Mouse (Mus musculus) kidney, embryonic 14.5 days (tissue): ENCODE data around the gene BC003965. TPM values are rescaled to one million over a fixed set of nuclear protein-coding genes. Genes with fewer than 3 reads are reported as not detected.

Experiments used
- ATAC-seq: fragments of 200-750 bp; cut with Nextera tagmentation; 2 replicates; pipeline ENCODE4 v1.8.0; 2017; ENCODE audit warnings: moderate number of reproducible peaks, mild to moderate bottlenecking, moderate TSS enrichment, moderate library complexity; ENCODE audit not compliant: low FRiP score, low TSS enrichment
- H3K27ac ChIP-seq: fragments of 300-500 bp; sonication (generic); 2 replicates; pipeline ENCODE4 v1.5.1; 2014; ENCODE audit warnings: low read depth, mild to moderate bottlenecking, low read length, moderate library complexity, mixed read lengths
- H3K27me3 ChIP-seq: fragments of 300-500 bp; sonication (generic); 2 replicates; pipeline ENCODE4 v1.6.1; 2014; ENCODE audit warnings: mild to moderate bottlenecking, low read length; ENCODE audit not compliant: control insufficient read depth, insufficient read depth
- H3K36me3 ChIP-seq: fragments of 300-500 bp; sonication (generic); 2 replicates; pipeline ENCODE4 v1.6.1; 2014; ENCODE audit warnings: low read length, mixed read lengths; ENCODE audit not compliant: control insufficient read depth, insufficient read depth
- H3K4me1 ChIP-seq: fragments of 300-500 bp; sonication (generic); 2 replicates; pipeline ENCODE4 v1.6.1; 2014; ENCODE audit warnings: low read length, mixed read lengths; ENCODE audit not compliant: control insufficient read depth, insufficient read depth
- H3K4me2 ChIP-seq: fragments of 300-500 bp; sonication (generic); replicated peaks from 2 replicates; pipeline ENCODE4 v1.6.1; 2014; ENCODE audit warnings: low read depth, mild to moderate bottlenecking, low read length
- H3K4me3 ChIP-seq: fragments of 300-500 bp; sonication (generic); 2 replicates; pipeline ENCODE4 v1.5.1; 2014; ENCODE audit warnings: mild to moderate bottlenecking, low read length
- H3K9ac ChIP-seq: fragments of 300-500 bp; sonication (generic); 2 replicates; pipeline ENCODE4 v1.6.1; 2014; ENCODE audit warnings: low read depth, mild to moderate bottlenecking, low read length, moderate library complexity
- H3K9me3 ChIP-seq: fragments of 300-500 bp; sonication (generic); 2 replicates; pipeline ENCODE4 v1.6.1; 2016; ENCODE audit warnings: low read length; ENCODE audit not compliant: control insufficient read depth
- WGBS: fragments of 180-500 bp; shearing (Covaris S2); extraction: QIAGEN DNeasy Blood & Tissue Kit; methylation state at CpG from one replicate; pipeline ENCODE4 v1.1.7; 2014; 5-methylcytosine and 5-hydroxymethylcytosine counted together
- polyA plus RNA-seq: library from polyadenylated mRNA; unstranded; fragments of >200 nt; fragmentation: Nextera tagmentation; extraction: Ambion mirVana; gene quantifications from 2 replicates; pipeline ENCODE4 v1.2.1, GENCODE M21; 2014

The BC003965 gene
- polyA plus RNA-seq, 1 experiment from 2014 or later = 32.8 TPM

DNA sequence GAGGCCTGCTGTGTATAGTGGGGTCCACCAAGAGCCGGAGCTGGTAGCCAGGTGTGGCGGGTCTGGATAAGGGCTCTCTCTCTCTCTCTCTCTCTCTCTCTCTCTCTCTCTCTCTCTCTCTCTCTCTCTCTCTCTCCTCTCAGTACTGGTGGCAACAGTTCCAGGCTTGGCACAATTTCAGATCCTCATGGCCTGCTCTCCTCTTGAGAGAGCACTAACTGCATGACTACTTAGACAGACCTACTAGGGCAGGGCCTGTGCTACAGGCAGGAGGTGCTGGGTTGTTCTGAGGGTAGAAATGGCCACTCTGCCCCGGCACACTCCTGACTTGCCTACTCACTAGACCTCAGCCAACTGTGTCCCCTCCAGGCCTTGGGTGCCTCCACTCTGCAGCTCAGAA is 11.8 kb upstream of the BC003965 start:
- Histone ChIP-seq H3K4me1 (no peaks in the 10 kb centered on the region), H3K9ac (no peak overlapping the region), H3K4me2 (no peak overlapping the region), H3K9me3 (no peaks in the 10 kb centered on the region), H3K27ac (no peak overlapping the region), H3K4me3 (no peak overlapping the region), H3K27me3 (no peaks in the 10 kb centered on the region), H3K36me3 (no peaks in the 10 kb centered on the region)
- no peak for ATAC-seq
- WGBS = 86% methylated on average over 2 of the region's 3 CpGs

DNA sequence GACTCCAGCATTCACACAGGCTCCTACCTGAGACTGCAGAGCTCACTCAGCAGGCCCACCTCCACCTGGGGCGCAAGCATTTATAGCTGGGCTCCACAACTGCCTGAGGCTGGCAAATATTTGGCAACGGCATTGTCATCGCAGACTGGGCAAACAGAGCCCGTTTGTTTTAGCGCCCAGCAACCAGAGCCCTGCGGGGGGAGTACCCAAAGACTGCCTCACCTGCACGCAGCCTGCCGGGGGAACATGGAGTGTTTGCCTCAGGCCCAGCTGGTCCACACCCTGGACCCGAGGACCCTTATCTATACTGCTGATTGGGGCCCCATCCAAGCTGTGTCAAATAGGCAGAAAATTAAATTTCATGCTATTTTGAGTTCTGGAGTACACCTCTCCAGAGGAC is 8.9 kb upstream of the BC003965 start, which contains the start of gene Gm38655:
Gm38655 (minus strand) TSS at position 61 of the 400 bp plus-strand sequence.
- Histone ChIP-seq H3K27ac (no peak within 1 kb of the TSS), H3K36me3 (no peaks in the 10 kb centered on the region), H3K9me3 (no peaks in the 10 kb centered on the region), H3K4me2 (no peak within 1 kb of the TSS), H3K4me3 (no peak within 1 kb of the TSS), H3K9ac (0 out of 2 replicates have a peak within 1 kb of the TSS, but pooled peaks have one; percentile 7), H3K4me1 (no peaks in the 10 kb centered on the region), H3K27me3 (no peaks in the 10 kb centered on the region)
- WGBS = 78% methylated on average over 9 of the region's 9 CpGs
- ATAC-seq = no peak

DNA sequence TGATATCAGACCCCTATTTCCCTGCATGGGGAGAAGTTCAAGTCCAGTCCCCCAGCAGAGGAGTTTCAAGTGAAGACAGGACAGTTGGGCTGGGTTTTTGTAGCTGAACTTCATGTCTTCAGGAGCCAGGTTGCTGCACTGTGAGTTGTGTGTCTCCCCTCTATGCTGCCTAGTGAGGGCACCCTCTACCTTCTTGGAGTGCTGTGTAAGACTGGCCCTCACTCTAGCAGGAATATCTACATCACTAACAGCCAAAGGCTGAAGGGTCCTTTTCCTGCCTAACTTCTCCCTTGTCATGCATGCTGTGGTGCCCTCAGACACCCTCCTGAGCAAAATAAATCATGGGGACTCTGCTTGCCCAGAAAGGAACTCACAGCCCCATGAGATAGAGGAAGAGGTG is 1.1 kb upstream of the BC003965 start:
- Histone ChIP-seq H3K4me1 (peaks cover 18% of the 10 kb centered on the region), H3K27ac (no peak overlapping the region), H3K9ac (no peak overlapping the region; the same call in 1 of the 2 replicates), H3K9me3 (no peaks in the 10 kb centered on the region), H3K27me3 (no peaks in the 10 kb centered on the region), H3K4me2 (peak overlapping the region; percentile 93; the same call in 1 of the 2 replicates), H3K36me3 (peaks cover 6% of the 10 kb centered on the region; the same call in 1 of the 2 replicates), H3K4me3 (peak overlapping the region; percentile 99; the same call in 1 of the 2 replicates)
- no peak for ATAC-seq

DNA sequence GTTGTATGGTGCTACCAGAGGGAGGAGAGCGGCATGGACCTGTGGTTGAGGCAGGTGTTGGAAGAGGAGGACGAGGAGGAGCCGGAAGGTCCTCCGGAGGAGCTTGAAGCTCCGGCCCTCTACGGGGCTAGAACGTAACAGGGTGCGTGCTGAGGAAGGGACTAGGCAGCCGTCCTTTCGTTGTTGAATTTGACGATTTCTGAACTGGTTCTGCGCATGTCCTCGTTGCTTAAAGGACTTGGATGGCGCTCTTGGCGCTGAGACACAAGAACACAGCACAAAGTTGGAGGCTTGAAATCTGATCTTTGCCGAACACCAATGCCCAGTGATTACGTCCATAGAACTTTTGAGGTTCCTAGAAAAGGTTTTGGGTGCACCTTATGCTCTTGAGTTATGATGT is 607 bp downstream of the BC003965 start:
- peak overlapping the region; percentile 95; the same call in 1 of the 2 replicates for H3K27ac ChIP-seq

DNA sequence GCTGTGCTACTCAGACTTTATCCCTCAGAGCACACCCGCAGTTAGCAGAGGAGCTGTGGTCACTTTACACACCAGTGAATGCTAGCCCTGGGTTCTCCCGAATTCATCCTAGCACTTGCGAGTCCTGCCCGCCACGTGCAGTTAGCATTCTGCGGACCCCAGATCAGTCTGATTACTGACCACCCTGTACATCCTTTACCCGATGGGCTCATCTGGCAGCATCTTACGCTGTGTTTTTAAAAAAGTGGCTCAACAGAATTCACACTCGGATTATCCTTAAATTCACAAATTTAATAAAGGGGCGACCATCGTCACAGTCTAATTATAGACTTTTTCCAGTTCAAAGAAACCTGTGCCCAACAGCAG is 3.4 kb downstream of the BC003965 start:
- Histone ChIP-seq H3K4me3 (peak overlapping the region; percentile 64), H3K36me3 (peaks cover 11% of the 10 kb centered on the region), H3K27ac (peak overlapping the region; percentile 45), H3K9me3 (no peaks in the 10 kb centered on the region), H3K27me3 (no peaks in the 10 kb centered on the region), H3K4me2 (peak overlapping the region; percentile 65), H3K9ac (peak overlapping the region; percentile 81), H3K4me1 (peaks cover 28% of the 10 kb centered on the region)
- no peak for ATAC-seq
- WGBS = 6% methylated on average over 11 of the region's 11 CpGs

More for the DNA sequence above, 607 bp downstream of the BC003965 start:
- no peaks in the 10 kb centered on the region for H3K27me3 ChIP-seq
- peak overlapping the region; percentile 85 for H3K4me2 ChIP-seq
- ATAC-seq = no peak
- peaks cover 27% of the 10 kb centered on the region for H3K4me1 ChIP-seq
- peak overlapping the region; percentile 99 for H3K4me3 ChIP-seq
- 8% methylated on average over 17 of the region's 17 CpGs for WGBS
- peaks cover 6% of the 10 kb centered on the region; the same call in 1 of the 2 replicates for H3K36me3 ChIP-seq
- peak overlapping the region; percentile 94 for H3K9ac ChIP-seq
- no peaks in the 10 kb centered on the region for H3K9me3 ChIP-seq

DNA sequence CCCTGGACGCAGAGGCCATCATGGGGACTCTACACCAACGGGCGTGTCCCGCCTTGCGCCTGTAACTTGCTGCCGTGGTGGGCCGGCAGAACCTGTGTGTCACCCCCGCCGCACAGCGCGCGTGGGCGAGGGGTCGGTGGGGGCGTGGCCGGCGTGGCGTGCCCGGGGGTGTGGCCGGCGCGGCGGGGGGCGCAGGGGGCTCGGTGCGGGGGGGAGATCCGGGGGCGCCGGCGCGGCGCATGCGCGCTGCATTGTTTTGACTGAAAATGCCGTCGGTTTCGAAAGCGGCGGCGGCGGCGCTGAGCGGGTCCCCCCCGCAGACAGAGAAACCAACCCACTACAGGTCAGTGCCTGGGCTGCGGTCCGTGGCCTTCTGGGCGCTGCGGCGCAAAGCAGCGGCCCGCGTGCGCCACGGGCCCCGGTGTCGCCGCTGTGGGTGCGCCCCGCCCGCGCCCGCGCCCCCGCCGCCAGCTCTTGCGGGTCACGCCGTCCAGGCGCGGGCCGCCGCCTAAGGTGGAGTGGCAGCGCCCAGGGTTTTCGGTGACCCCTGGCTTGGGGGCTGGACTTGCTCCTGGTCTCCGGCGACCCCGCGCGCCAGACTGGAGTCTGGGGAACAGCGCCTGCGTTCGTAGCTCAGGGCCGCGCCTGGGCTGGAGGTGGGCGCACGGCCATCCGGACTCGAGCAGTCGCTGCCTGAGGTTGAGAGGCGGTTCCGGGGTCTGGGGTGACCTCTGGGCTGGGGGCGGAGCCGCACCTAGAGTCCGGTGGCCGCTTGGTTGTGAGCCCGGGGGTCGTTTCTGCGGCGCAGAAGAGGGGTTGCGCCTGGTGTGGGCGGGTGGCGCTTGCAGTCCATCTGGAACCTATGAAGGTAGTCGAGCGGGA is 4.0 kb downstream of the BC003965 start, which contains the start of gene Unkl:
Unkl (plus strand) TSS at position 248 of the 882 bp plus-strand sequence.
- Histone ChIP-seq H3K4me2 (peak within 1 kb of the TSS; percentile 65), H3K4me3 (peak within 1 kb of the TSS; percentile 64), H3K9ac (peak within 1 kb of the TSS; percentile 81), H3K36me3 (peaks cover 11% of the 10 kb centered on the region), H3K9me3 (no peaks in the 10 kb centered on the region), H3K27me3 (no peaks in the 10 kb centered on the region), H3K4me1 (peaks cover 26% of the 10 kb centered on the region), H3K27ac (peak within 1 kb of the TSS; percentile 45)
- ATAC-seq = peak; percentile 56
- WGBS = under 1% methylated on average over 88 of the region's 104 CpGs

DNA sequence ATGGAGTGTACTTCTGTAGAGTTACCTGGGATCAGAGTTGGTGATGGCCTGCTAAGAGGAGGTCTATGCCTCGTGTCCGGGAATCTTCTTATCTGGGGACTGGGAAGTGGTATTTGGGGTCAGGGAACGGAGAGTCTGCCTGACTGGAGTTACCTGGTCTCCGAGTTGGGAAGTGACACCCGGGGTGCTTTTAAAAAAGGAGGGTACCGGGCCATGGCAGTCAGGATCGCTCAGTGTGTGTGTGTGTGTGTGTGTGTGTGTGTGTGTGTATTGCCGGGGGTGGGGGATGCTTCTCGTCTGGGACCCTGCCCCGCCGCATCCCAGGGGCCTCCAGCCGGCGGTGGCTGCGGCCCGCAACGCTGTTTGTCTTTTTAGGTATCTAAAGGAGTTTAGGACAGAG is 4.7 kb downstream of the BC003965 start:
- H3K4me2 ChIP-seq = peak overlapping the region; percentile 65
- H3K27me3 ChIP-seq = no peaks in the 10 kb centered on the region
- ATAC-seq = no peak
- no peak overlapping the region for H3K27ac ChIP-seq
- H3K4me1 ChIP-seq = peaks cover 22% of the 10 kb centered on the region; the same call in 1 of the 2 replicates
- peak overlapping the region; percentile 81 for H3K9ac ChIP-seq
- 2% methylated on average over 16 of the region's 16 CpGs for WGBS
- peaks cover 11% of the 10 kb centered on the region for H3K36me3 ChIP-seq
- peak overlapping the region; percentile 64 for H3K4me3 ChIP-seq
- no peaks in the 10 kb centered on the region for H3K9me3 ChIP-seq

DNA sequence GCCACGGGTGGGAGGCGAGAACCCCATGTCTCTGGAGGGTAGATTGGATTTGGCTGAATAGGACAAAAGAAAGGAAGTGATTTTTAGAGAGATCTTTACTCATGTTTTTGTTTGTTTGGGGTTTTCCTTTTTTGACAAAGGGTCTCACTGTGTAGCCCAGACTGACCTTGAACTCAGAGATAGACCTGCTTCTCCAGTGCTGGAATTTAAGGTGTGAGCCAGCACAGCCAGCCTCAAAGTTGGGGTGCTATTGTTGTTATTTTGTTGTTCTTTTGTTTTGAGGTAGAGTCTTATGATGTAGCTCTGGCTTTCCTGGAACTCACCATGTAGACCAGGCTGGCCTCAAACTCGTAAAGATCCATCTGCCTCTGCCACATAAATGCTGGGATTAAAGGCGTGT is 18.0 kb downstream of the BC003965 start:
- Histone ChIP-seq H3K27ac (no peak overlapping the region), H3K4me1 (no peaks in the 10 kb centered on the region)

DNA sequence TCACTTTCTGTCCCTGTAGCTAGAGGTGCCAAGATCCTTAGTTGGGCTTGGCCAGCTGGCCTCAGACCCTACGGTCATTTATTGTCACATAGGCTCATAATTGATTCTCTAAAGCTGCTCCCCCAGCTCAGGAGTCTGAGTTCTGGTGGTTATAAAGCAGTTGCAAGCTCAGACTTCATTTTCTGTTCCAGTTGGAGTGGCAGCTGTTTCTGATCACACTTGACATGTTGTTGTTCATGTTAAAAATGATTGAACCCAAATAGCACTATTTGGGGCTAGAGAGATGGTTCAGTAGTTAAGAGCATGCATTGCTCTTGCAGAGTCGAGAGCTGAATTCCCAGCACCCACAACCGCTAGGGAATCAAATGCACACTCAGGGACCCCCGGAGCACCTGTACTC is 25.7 kb downstream of the BC003965 start:
- Histone ChIP-seq H3K4me2 (no peak overlapping the region), H3K4me3 (no peak overlapping the region), H3K9ac (no peak overlapping the region), H3K9me3 (no peaks in the 10 kb centered on the region), H3K27ac (no peak overlapping the region), H3K36me3 (peaks cover 77% of the 10 kb centered on the region), H3K27me3 (no peaks in the 10 kb centered on the region), H3K4me1 (no peaks in the 10 kb centered on the region)
- no peak for ATAC-seq
- 87% methylated on average over 4 of the region's 4 CpGs for WGBS

More for the DNA sequence above, 18.0 kb downstream of the BC003965 start:
- no peaks in the 10 kb centered on the region for H3K27me3 ChIP-seq
- H3K36me3 ChIP-seq = peaks cover 50% of the 10 kb centered on the region
- no peak overlapping the region for H3K9ac ChIP-seq
- no peak for ATAC-seq
- WGBS = 89% methylated on average over 4 of the region's 4 CpGs
- no peak overlapping the region for H3K4me2 ChIP-seq
- H3K4me3 ChIP-seq = no peak overlapping the region
- H3K9me3 ChIP-seq = no peaks in the 10 kb centered on the region
